8 mouse cellular contexts compared by ENCODE assay signal in the genomic region with DNA sequence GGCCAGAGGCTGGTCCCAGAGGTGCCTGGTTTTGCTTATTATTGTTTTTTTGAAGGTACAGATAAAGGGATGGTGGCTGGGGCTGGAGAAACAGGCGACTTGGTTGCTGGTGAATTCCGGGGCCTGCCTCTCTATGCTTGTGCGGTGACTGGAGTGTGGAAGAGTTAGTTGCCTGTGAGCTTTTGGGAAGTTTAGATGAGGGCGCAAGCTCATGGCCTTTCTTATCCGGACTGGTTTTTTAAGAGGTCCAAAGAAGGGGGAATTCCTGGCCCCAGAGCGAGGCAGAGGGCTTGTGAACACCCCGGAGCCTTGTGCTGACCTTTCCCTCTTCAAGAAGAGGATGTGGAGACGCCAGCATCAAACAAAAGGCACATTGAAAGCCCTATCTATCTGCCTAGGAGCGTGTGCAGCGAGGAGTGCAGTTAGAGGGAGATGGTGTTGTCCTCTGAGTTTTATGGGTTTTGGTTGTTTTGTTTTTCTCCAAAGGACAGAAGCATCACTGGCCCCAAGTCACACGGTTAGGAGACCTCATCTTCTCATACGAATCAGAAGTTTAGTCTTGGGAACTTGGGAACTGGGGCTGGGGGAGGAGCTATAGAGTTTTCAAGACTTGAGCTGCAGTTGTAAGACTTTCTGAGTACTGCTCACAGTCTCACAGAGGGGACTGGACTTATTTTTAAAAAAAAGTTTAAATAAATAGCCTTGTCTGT. TPM values are rescaled to one million over a fixed set of nuclear protein-coding genes. Genes with fewer than 3 reads are reported as not detected.
A peak's percentile ranks its signal among the peaks of the same experiment; 100 is the strongest.
DNase-seq lines count a peak whose midpoint lies in the region; ATAC-seq and TF ChIP-seq lines count a peak whose summit lies in the region.

No protein-coding gene starts in this region.

- peak overlapping the region; percentile 93 for H3K27ac ChIP-seq in spleen, adult 2 months (ENCODE audit: insufficient read depth, low read length)
- H3K27ac ChIP-seq in kidney, embryonic 16.5 days (ENCODE audit: low read length) = peak overlapping the region; percentile 100
- H3K27ac ChIP-seq in neural tube, embryonic 14.5 days (ENCODE audit: low read depth, low read length) = peak overlapping the region; percentile 95

- H3K4me3 ChIP-seq in spleen, adult 2 months (ENCODE audit: extremely low read depth, insufficient read depth, insufficient read length) = peak overlapping the region; percentile 92
- H3K4me3 ChIP-seq in kidney, embryonic 16.5 days (ENCODE audit: low read length) = peak overlapping the region; percentile 99
- H3K4me3 ChIP-seq in neural tube, embryonic 14.5 days (ENCODE audit: low read depth, low read length) = peak overlapping the region; percentile 84

- H3K4me1 ChIP-seq in spleen, adult 2 months (ENCODE audit: control insufficient read depth, insufficient read depth, insufficient read length) = peaks cover 40% of the 10 kb centered on the region; the same call in 1 of the 2 replicates
- H3K4me1 ChIP-seq in kidney, embryonic 16.5 days (ENCODE audit: insufficient read depth, low read length) = peaks cover 64% of the 10 kb centered on the region
- H3K4me1 ChIP-seq in neural tube, embryonic 14.5 days (ENCODE audit: control insufficient read depth, insufficient read depth, low read length) = peaks cover 57% of the 10 kb centered on the region

- no peak for TF ChIP-seq POLR2A in spleen, adult 2 months (IDR thresholded peaks at IDR 0.05; ENCODE audit: low read depth, low read length)

- WGBS in spleen, adult 2 months = 14% methylated on average over 12 of the region's 12 CpGs
- WGBS in kidney, embryonic 16.5 days = 9% methylated on average over 12 of the region's 12 CpGs
- 3% methylated on average over 12 of the region's 12 CpGs for WGBS in neural tube, embryonic 14.5 days

- H3K4me2 ChIP-seq in kidney, embryonic 16.5 days (replicated peaks; ENCODE audit: low read depth, low read length) = peak overlapping the region; percentile 81
- peak overlapping the region; percentile 92 for H3K4me2 ChIP-seq in neural tube, embryonic 14.5 days (ENCODE audit: low read depth, low read length)

- H3K9me3 ChIP-seq in kidney, embryonic 16.5 days (ENCODE audit: low read length) = no peaks in the 10 kb centered on the region
- H3K9me3 ChIP-seq in neural tube, embryonic 14.5 days (ENCODE audit: control insufficient read depth, low read length) = no peaks in the 10 kb centered on the region

- DNase-seq in CD4-positive, CD25-positive, alpha-beta regulatory T cell, adult 2 months (ENCODE audit: low read depth, low spot score) = peak; percentile 36
- no peak for DNase-seq in spleen, adult 2 months (ENCODE audit: low read depth in 1 of 2, low spot score in 2 of 2)
- no peak for DNase-seq in spleen, postnatal 36 days (ENCODE audit: low spot score in 2 of 2)
- no peak for DNase-seq in right cerebral cortex, postnatal 10 days (ENCODE audit: low spot score in 2 of 2)
- no peak for DNase-seq in right cerebral cortex, postnatal 36 days (ENCODE audit: low spot score in 2 of 2)

- no peak for ATAC-seq in CD4-positive, CD25-positive, alpha-beta regulatory T cell, adult 4 months
- ATAC-seq in kidney, embryonic 16.5 days (ENCODE audit: low FRiP score, low TSS enrichment) = no peak
- ATAC-seq in neural tube, embryonic 14.5 days (ENCODE audit: low read depth) = no peak

- no peaks in the 10 kb centered on the region for H3K36me3 ChIP-seq in spleen, adult 2 months (ENCODE audit: control insufficient read depth, insufficient read depth, low read length)
- no peaks in the 10 kb centered on the region for H3K36me3 ChIP-seq in kidney, embryonic 16.5 days (ENCODE audit: insufficient read depth, low read length)
- H3K36me3 ChIP-seq in neural tube, embryonic 14.5 days (ENCODE audit: control insufficient read depth, insufficient read depth, low read length) = no peaks in the 10 kb centered on the region

- no peak for TF ChIP-seq CTCF in spleen, adult 2 months (IDR thresholded peaks at IDR 0.05; ENCODE audit: extremely low read depth, insufficient read depth, insufficient read length, insufficient replicate concordance)

- peak overlapping the region; percentile 98 for H3K9ac ChIP-seq in kidney, embryonic 16.5 days (replicated peaks; ENCODE audit: low read length)
- peak overlapping the region; percentile 88 for H3K9ac ChIP-seq in neural tube, embryonic 14.5 days (replicated peaks; ENCODE audit: low read depth, low read length)

- H3K27me3 ChIP-seq in spleen, adult 2 months (ENCODE audit: control insufficient read depth, insufficient read depth, low read length) = no peaks in the 10 kb centered on the region
- no peaks in the 10 kb centered on the region for H3K27me3 ChIP-seq in kidney, embryonic 16.5 days (ENCODE audit: insufficient read depth, low read length)
- H3K27me3 ChIP-seq in neural tube, embryonic 14.5 days (ENCODE audit: control insufficient read depth, insufficient read depth, low read length) = no peaks in the 10 kb centered on the region

RNA-seq across cellular contexts. Expression of gene Zmiz1, which starts 2.8 kb away (rescaled TPM):
- polyA plus RNA-seq in CD4-positive, CD25-positive, alpha-beta regulatory T cell, adult 4 months (2017; shearing (Covaris generic)) = 10 to 100 TPM; 21.2 to 34.3 TPM
- 48.1 and 48.5 TPM in 2 replicates for polyA plus RNA-seq in spleen, adult 2 months (2012; rRNA removed)
- 36.0 and 46.6 TPM in 2 replicates for polyA plus RNA-seq in kidney, embryonic 16.5 days (2015; fragmentation: Nextera tagmentation; extraction: Ambion mirVana)
- polyA plus RNA-seq in neural tube, embryonic 14.5 days (2014; fragmentation: Nextera tagmentation; extraction: Ambion mirVana) = 72.7 and 75.0 TPM in 2 replicates
